Comparison of ENCODE assay signal across 10 mouse cellular contexts in genomic region chr4:153599794-153600370, GRCm38 (mm10).
DNase-seq lines count a peak whose midpoint lies in the region; ATAC-seq and TF ChIP-seq lines count a peak whose summit lies in the region.
"Had no signal": no experiment of that assay in that cellular context is flagged by ENCODE, and none has a peak within 500 bp of the region (broad histone marks: within the 10 kb centered on the region; RNA-seq: fewer than 3 reads in every experiment).

No protein-coding gene starts in this region.

- no peak overlapping the region for H3K4me3 ChIP-seq in layer of hippocampus, adult 2 months
- H3K4me3 ChIP-seq in forebrain, embryonic 16.5 days (replicated peaks; ENCODE audit: low read length), result no peak overlapping the region
- H3K4me3 ChIP-seq in liver, postnatal 0 days (ENCODE audit: low read depth, low read length), result no peak overlapping the region
- H3K4me3 ChIP-seq: limb, embryonic 15.5 days had no signal

- no peaks in the 10 kb centered on the region for H3K27me3 ChIP-seq in forebrain, embryonic 16.5 days (replicated peaks; ENCODE audit: control insufficient read depth, insufficient read depth, low read length)
- H3K27me3 ChIP-seq in liver, postnatal 0 days (ENCODE audit: insufficient read depth, low read length), result no peaks in the 10 kb centered on the region
- H3K27me3 ChIP-seq: limb, embryonic 15.5 days had no signal

- H3K9me3 ChIP-seq in forebrain, embryonic 16.5 days (ENCODE audit: control insufficient read depth, low read length), result no peaks in the 10 kb centered on the region
- no peaks in the 10 kb centered on the region for H3K9me3 ChIP-seq in liver, postnatal 0 days (ENCODE audit: low read length)
- H3K9me3 ChIP-seq: limb, embryonic 15.5 days had no signal

- TF ChIP-seq CTCF in layer of hippocampus, adult 2 months (conservative IDR thresholded peaks at IDR 0.05), result no peak
- no peak for TF ChIP-seq CTCF in liver, postnatal 0 days (IDR thresholded peaks at IDR 0.05; ENCODE audit: low read depth)

- no peak overlapping the region for H3K27ac ChIP-seq in layer of hippocampus, adult 2 months
- 0 out of 2 replicates have a peak overlapping the region, but pooled peaks have one; percentile 37 for H3K27ac ChIP-seq in forebrain, embryonic 16.5 days (ENCODE audit: low read length)
- no peak overlapping the region for H3K27ac ChIP-seq in liver, postnatal 0 days (ENCODE audit: low read depth)
- H3K27ac ChIP-seq: limb, embryonic 15.5 days had no signal

- 29% methylated on average over 11 of the region's 11 CpGs for WGBS in forebrain, embryonic 16.5 days
- WGBS in liver, postnatal 0 days (ENCODE audit: insufficient replicate concordance), result 71% methylated on average over 11 of the region's 11 CpGs

- H3K4me1 ChIP-seq in forebrain, embryonic 16.5 days (replicated peaks; ENCODE audit: control insufficient read depth, insufficient read depth, low read length), result peaks cover 3% of the 10 kb centered on the region
- no peaks in the 10 kb centered on the region for H3K4me1 ChIP-seq in liver, postnatal 0 days (ENCODE audit: insufficient read depth)
- H3K4me1 ChIP-seq: limb, embryonic 15.5 days had no signal

- H3K36me3 ChIP-seq in forebrain, embryonic 16.5 days (ENCODE audit: control insufficient read depth, insufficient read depth), result no peaks in the 10 kb centered on the region
- H3K36me3 ChIP-seq in liver, postnatal 0 days (replicated peaks; ENCODE audit: insufficient read depth, low read length), result no peaks in the 10 kb centered on the region
- H3K36me3 ChIP-seq: limb, embryonic 15.5 days had no signal

- no peak overlapping the region for H3K9ac ChIP-seq in forebrain, embryonic 16.5 days (replicated peaks; ENCODE audit: low read depth, low read length)
- no peak overlapping the region for H3K9ac ChIP-seq in liver, postnatal 0 days (replicated peaks)
- H3K9ac ChIP-seq: limb, embryonic 15.5 days had no signal

- peak; percentile 72 for ATAC-seq in forebrain, embryonic 16.5 days
- ATAC-seq in liver, postnatal 0 days, result no peak

- TF ChIP-seq EP300 in liver, postnatal 0 days (IDR thresholded peaks at IDR 0.05; ENCODE audit: low read depth), result no peak

- H3K4me2 ChIP-seq in forebrain, embryonic 16.5 days (ENCODE audit: low read length), result no peak overlapping the region
- no peak overlapping the region for H3K4me2 ChIP-seq in liver, postnatal 0 days (ENCODE audit: low read depth, low read length)
- H3K4me2 ChIP-seq: limb, embryonic 15.5 days had no signal

- peak; percentile 15 to 24 for DNase-seq in layer of hippocampus, adult 2 months (ENCODE audit: low spot score in 2 of 2)
- no peak for DNase-seq in layer of hippocampus, adult 9-10 months (ENCODE audit: low spot score)
- DNase-seq in left cerebral cortex, postnatal 14 days (ENCODE audit: low spot score in 2 of 2), result peak; percentile 46 to 76
- DNase-seq in retina, postnatal 1 day, result peak; percentile 28
- DNase-seq in liver, postnatal 0 days, result no peak
- DNase-seq in gastrocnemius, postnatal 10 days, result no peak
- DNase-seq in heart, postnatal 14 days, result no peak
- DNase-seq: cerebellum, postnatal 25 days had no signal

- intact Hi-C loops in left cerebral cortex, postnatal 14 days (cut with DNase I), result no loop called here
- intact Hi-C loops in heart, postnatal 14 days (cut with DNase I), result no loop called here

Comparison
In these comparisons a context has a peak if more than half of its experiments do, and no peak if none do; other contexts are left out.
1. DNase-seq: peak in layer of hippocampus, adult 2 months (2 of 2), left cerebral cortex, postnatal 14 days (2 of 2) and retina, postnatal 1 day (single experiment); none in layer of hippocampus, adult 9-10 months (single experiment), liver, postnatal 0 days (single experiment), gastrocnemius, postnatal 10 days (single experiment) and heart, postnatal 14 days (0 of 2).